Mouse (Mus musculus) midbrain, postnatal 0 days (tissue): ENCODE data around the gene Lrrc51. TPM values are rescaled to one million over a fixed set of nuclear protein-coding genes. Genes with fewer than 3 reads are reported as not detected.
A peak's percentile ranks its signal among the peaks of the same experiment; 100 is the strongest.

Experiments used
- ATAC-seq: fragments of 200-750 bp; cut with Nextera tagmentation; 2 replicates; pipeline ENCODE4 v1.8.0; 2017; ENCODE audit warnings: moderate number of reproducible peaks, mild to moderate bottlenecking, moderate TSS enrichment, moderate library complexity; ENCODE audit not compliant: low FRiP score
- DNase-seq: peaks from one replicate; pipeline ENCODE4 v3.0.0-alpha.2; 2015; ENCODE audit warnings: low spot score
- H3K27ac ChIP-seq: fragments of 300-500 bp; sonication (generic); 2 replicates; pipeline ENCODE4 v1.5.1; 2014; ENCODE audit warnings: low read depth, mild to moderate bottlenecking, low read length, mixed read lengths
- H3K27me3 ChIP-seq: fragments of 300-500 bp; sonication (generic); 2 replicates; pipeline ENCODE4 v1.6.1; 2014; ENCODE audit warnings: low read length, control low read depth, mixed read lengths; ENCODE audit not compliant: insufficient read depth
- H3K36me3 ChIP-seq: fragments of 300-500 bp; sonication (generic); 2 replicates; pipeline ENCODE4 v1.6.1; 2014; ENCODE audit warnings: low read length, control low read depth, mixed read lengths; ENCODE audit not compliant: insufficient read depth
- H3K4me1 ChIP-seq: fragments of 300-500 bp; sonication (generic); 2 replicates; pipeline ENCODE4 v1.6.1; 2014; ENCODE audit warnings: mild to moderate bottlenecking, control low read depth, antibody characterized with exemption, low read length, mixed read lengths; ENCODE audit not compliant: insufficient read depth
- H3K4me2 ChIP-seq: fragments of 300-500 bp; sonication (generic); 2 replicates; pipeline ENCODE4 v1.6.1; 2014; ENCODE audit warnings: low read depth, mild to moderate bottlenecking, low read length, mixed read lengths; ENCODE audit not compliant: poor library complexity, severe bottlenecking
- H3K4me3 ChIP-seq: fragments of 300-500 bp; sonication (generic); 2 replicates; pipeline ENCODE4 v1.5.1; 2014; ENCODE audit warnings: low read depth, mild to moderate bottlenecking, low read length, moderate library complexity
- H3K9ac ChIP-seq: fragments of 300-500 bp; sonication (generic); replicated peaks from 2 replicates; pipeline ENCODE4 v1.6.1; 2014; ENCODE audit warnings: mild to moderate bottlenecking, low read length, moderate library complexity, mixed read lengths; ENCODE audit not compliant: poor library complexity, severe bottlenecking
- H3K9me3 ChIP-seq: fragments of 300-500 bp; sonication (generic); 2 replicates; pipeline ENCODE4 v1.6.1; 2016; ENCODE audit warnings: low read length, control low read depth
- CTCF ChIP-seq: IDR thresholded peaks from 2 replicates; pipeline ENCODE4 v1.5.1; 2016; ENCODE audit warnings: antibody characterized with exemption, mild to moderate bottlenecking
- WGBS: fragments of 180-500 bp; shearing (Covaris S2); extraction: QIAGEN DNeasy Blood & Tissue Kit; methylation state at CpG from one replicate; pipeline ENCODE4 v1.1.7; 2014; 5-methylcytosine and 5-hydroxymethylcytosine counted together
- polyA plus RNA-seq: library from polyadenylated mRNA; unstranded; fragments of >200 nt; fragmentation: Nextera tagmentation; extraction: Ambion mirVana; gene quantifications from 2 replicates; pipeline ENCODE4 v1.2.1, GENCODE M21; 2015
- total RNA-seq: library from RNA; depleted of rRNA; stranded (reverse); fragments of >200 nt; gene quantifications from 2 replicates; pipeline ENCODE4 v1.2.3, GENCODE M21; 2014

The Lrrc51 gene
- total and polyA plus RNA-seq, 2 experiments from 2014 or later = 6.9 to 7.0 TPM

- peak; percentile 97 for DNase-seq
- WGBS = 0% methylated on average over 12 of the region's 17 CpGs
- peak; percentile 84 for ATAC-seq
- TF ChIP-seq CTCF = no peak
- H3K9ac ChIP-seq = peak overlapping the region; percentile 96
- peak overlapping the region; percentile 58 for H3K4me2 ChIP-seq
- H3K4me3 ChIP-seq = peak overlapping the region; percentile 77
- H3K36me3 ChIP-seq = no peaks in the 10 kb centered on the region
- H3K27me3 ChIP-seq = no peaks in the 10 kb centered on the region
- no peaks in the 10 kb centered on the region for H3K9me3 ChIP-seq
- peak overlapping the region; percentile 99 for H3K27ac ChIP-seq
- H3K4me1 ChIP-seq = peaks cover 12% of the 10 kb centered on the region; the same call in 1 of the 2 replicates
Observed at GRCm38 (mm10) chr7:101970429-101970775, 36.7 kb upstream of the Lrrc51 start.

- DNase-seq = peak; percentile 86
- Histone ChIP-seq H3K4me1 (peaks cover 12% of the 10 kb centered on the region; the same call in 1 of the 2 replicates), H3K27me3 (no peaks in the 10 kb centered on the region), H3K9me3 (no peaks in the 10 kb centered on the region), H3K4me2 (peak overlapping the region; percentile 58), H3K9ac (peak overlapping the region; percentile 96), H3K36me3 (no peaks in the 10 kb centered on the region), H3K27ac (peak overlapping the region; percentile 99), H3K4me3 (peak overlapping the region; percentile 77)
- peak; percentile 83 for ATAC-seq
- 0% methylated on average over 44 of the region's 53 CpGs for WGBS
- no peak for TF ChIP-seq CTCF
Observed at GRCm38 (mm10) chr7:101969694-101970428, 36.2 kb upstream of the Lrrc51 start.

GRCm38 (mm10) chr7:101968751-101969150, 35.1 kb upstream of the Lrrc51 start:
- no peak for TF ChIP-seq CTCF
- no peak overlapping the region for H3K9ac ChIP-seq
- no peak for ATAC-seq
- H3K4me2 ChIP-seq = peak overlapping the region; percentile 58
- no peak overlapping the region for H3K4me3 ChIP-seq
- H3K27ac ChIP-seq = peak overlapping the region; percentile 99
- peaks cover 12% of the 10 kb centered on the region; the same call in 1 of the 2 replicates for H3K4me1 ChIP-seq
- H3K36me3 ChIP-seq = no peaks in the 10 kb centered on the region
- DNase-seq = no peak
- no peaks in the 10 kb centered on the region for H3K27me3 ChIP-seq
- no peaks in the 10 kb centered on the region for H3K9me3 ChIP-seq
- 64% methylated on average over 2 of the region's 2 CpGs for WGBS

GRCm38 (mm10) chr7:101967256-101967655, 33.6 kb upstream of the Lrrc51 start:
- no peak for ATAC-seq
- 88% methylated on average over 1 of the region's 1 CpGs for WGBS
- TF ChIP-seq CTCF = no peak

GRCm38 (mm10) chr7:101965606-101966005, 31.9 kb upstream of the Lrrc51 start:
- no peak overlapping the region for H3K27ac ChIP-seq
- no peaks in the 10 kb centered on the region for H3K27me3 ChIP-seq
- ATAC-seq (no peak), DNase-seq (no peak)
- H3K4me1 ChIP-seq = peaks cover 5% of the 10 kb centered on the region; the same call in 1 of the 2 replicates
- WGBS = 90% methylated on average over 2 of the region's 2 CpGs
- H3K4me2 ChIP-seq = no peak overlapping the region
- H3K9me3 ChIP-seq = no peaks in the 10 kb centered on the region
- no peak overlapping the region for H3K9ac ChIP-seq
- TF ChIP-seq CTCF = no peak
- no peak overlapping the region for H3K4me3 ChIP-seq
- H3K36me3 ChIP-seq = no peaks in the 10 kb centered on the region

More at GRCm38 (mm10) chr7:101967256-101967655, 33.6 kb upstream of the Lrrc51 start:
- Histone ChIP-seq H3K4me3 (no peak overlapping the region), H3K27me3 (no peaks in the 10 kb centered on the region), H3K4me1 (peaks cover 12% of the 10 kb centered on the region; the same call in 1 of the 2 replicates), H3K9me3 (no peaks in the 10 kb centered on the region), H3K36me3 (no peaks in the 10 kb centered on the region), H3K27ac (no peak overlapping the region), H3K4me2 (no peak overlapping the region), H3K9ac (no peak overlapping the region)
- peak; percentile 47 for DNase-seq

DNA sequence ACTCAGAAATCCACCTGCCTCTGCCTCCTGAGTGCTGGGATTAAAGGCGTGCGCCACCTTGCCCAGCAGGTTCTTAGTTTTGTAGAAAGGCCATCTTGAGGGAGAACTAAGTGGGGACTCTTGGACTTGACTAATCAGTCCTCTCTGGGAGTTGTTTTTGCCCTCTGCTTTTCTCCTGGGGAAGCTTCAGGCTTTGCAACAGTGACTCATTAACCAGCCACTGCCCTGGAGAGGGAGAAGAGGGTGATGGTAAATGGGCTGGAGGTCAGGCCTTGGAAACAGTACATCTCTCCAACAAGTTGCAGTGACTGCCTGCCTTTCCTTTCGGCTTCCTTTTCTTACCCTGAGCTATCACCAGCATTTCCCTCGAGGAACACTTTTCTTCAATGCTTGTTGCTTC, 30.9 kb upstream of the Lrrc51 start:
- H3K4me1 ChIP-seq = peaks cover 5% of the 10 kb centered on the region; the same call in 1 of the 2 replicates
- H3K4me2 ChIP-seq = no peak overlapping the region
- H3K9ac ChIP-seq = no peak overlapping the region
- ATAC-seq (no peak), DNase-seq (no peak)
- H3K9me3 ChIP-seq = no peaks in the 10 kb centered on the region
- H3K27me3 ChIP-seq = no peaks in the 10 kb centered on the region
- TF ChIP-seq CTCF = no peak
- H3K36me3 ChIP-seq = no peaks in the 10 kb centered on the region
- 91% methylated on average over 4 of the region's 4 CpGs for WGBS
- no peak overlapping the region for H3K4me3 ChIP-seq
- no peak overlapping the region for H3K27ac ChIP-seq
